Mouse (Mus musculus) large intestine, adult 2 months (tissue): ENCODE measurements at regions not wholly inside any gene's neighbourhood (a gene's known extent, or its start where the extent isn't known, plus 50 kb on each side); places are given as distances from the start of the nearest gene placed in this dataset.

Source experiments
- DNase-seq: peaks from one replicate; pipeline ENCODE4 v3.0.0-alpha.2; 2012; ENCODE audit warnings: low read depth, low spot score
- WGBS: fragments of 180-500 bp; shearing (Covaris S2); methylation state at CpG from one replicate; pipeline ENCODE4 v1.1.7; 2018; 5-methylcytosine and 5-hydroxymethylcytosine counted together

DNA sequence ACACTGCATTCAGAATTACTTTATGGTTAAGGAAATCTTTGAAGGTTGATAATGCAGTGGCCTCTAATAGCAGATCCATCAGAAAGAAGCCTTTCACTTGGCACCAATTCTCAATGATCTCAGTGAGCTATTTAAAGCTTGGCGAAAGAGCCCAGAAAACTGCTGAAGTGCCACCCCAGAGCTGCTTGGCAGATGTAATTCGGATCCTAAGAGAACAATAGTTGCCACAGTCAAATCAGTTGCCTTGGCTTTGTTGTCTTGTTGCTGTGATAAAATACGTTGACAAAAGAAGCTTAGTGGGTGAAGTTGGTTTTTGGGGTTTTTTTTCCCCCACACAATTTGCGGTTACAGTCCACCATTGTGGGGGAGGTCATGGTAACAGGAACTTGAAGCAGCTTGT lies 449.4 kb downstream of the Pik3r1 start:
- WGBS = 45% methylated on average over 4 of the region's 4 CpGs
- DNase-seq = no peak

- 88% methylated on average over 4 of the region's 4 CpGs for WGBS
- DNase-seq = no peak
Observed at GRCm38 (mm10) chr13:101316336-101316735, 451.7 kb downstream of the Pik3r1 start.

- DNase-seq = no peak
Observed at GRCm38 (mm10) chr13:101314040-101314439, 454.0 kb downstream of the Pik3r1 start.

GRCm38 (mm10) chr13:101311634-101312314 lies 456.2 kb downstream of the Pik3r1 start:
- 13% methylated on average over 3 of the region's 3 CpGs for WGBS

GRCm38 (mm10) chr13:101308724-101309123 lies 459.3 kb downstream of the Pik3r1 start:
- DNase-seq = no peak
- 89% methylated on average over 5 of the region's 5 CpGs for WGBS

More at GRCm38 (mm10) chr13:101311634-101312314, 456.2 kb downstream of the Pik3r1 start:
- DNase-seq = peak; percentile 94

- 88% methylated on average over 11 of the region's 11 CpGs for WGBS
- DNase-seq = no peak
Observed at GRCm38 (mm10) chr13:101305695-101306413, 462.2 kb downstream of the Pik3r1 start.

DNA sequence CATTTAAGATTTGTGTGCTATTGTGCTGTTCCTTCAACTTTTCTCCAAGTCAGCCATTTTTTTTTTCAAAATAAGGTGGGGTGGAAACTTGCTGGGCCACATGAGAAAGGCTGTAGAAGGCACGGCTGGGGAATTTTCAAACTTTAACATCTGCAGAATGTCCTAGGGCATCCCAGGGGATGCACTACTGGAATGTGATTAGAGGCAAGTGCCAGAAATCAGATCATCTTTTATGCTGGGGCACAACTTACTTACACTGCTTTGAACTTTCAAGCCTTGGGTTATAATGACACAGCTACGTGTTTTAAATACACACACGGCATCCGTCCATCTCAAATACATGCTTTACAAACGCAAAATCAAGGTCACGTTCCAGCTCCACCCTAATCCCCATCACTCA lies 463.0 kb downstream of the Pik3r1 start:
- no peak for DNase-seq
- WGBS = 71% methylated on average over 6 of the region's 6 CpGs

- WGBS = 33% methylated on average over 2 of the region's 2 CpGs
- DNase-seq = no peak
Observed at GRCm38 (mm10) chr13:101301361-101301760, 466.7 kb downstream of the Pik3r1 start.

DNA sequence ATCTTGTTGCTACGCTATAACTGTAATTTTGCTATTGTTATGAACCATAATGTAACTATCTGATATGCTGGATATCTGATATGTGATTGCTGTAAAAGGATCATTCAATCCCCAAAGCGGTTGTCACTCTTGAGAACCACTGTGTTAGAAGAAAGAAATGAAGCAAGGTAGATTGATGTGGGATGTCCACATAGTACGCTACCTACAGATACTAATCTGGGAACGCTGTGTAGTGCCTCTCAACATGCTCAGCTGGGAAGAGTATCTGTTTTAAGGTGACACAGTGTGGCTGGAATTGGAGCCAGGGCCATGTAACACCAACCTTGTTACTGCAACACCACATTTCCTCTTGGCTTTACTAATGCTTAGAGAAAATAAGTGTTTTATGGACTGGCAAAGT lies 456.2 kb upstream of the Slc30a5 start:
- 92% methylated on average over 4 of the region's 4 CpGs for WGBS
- no peak for DNase-seq

DNA sequence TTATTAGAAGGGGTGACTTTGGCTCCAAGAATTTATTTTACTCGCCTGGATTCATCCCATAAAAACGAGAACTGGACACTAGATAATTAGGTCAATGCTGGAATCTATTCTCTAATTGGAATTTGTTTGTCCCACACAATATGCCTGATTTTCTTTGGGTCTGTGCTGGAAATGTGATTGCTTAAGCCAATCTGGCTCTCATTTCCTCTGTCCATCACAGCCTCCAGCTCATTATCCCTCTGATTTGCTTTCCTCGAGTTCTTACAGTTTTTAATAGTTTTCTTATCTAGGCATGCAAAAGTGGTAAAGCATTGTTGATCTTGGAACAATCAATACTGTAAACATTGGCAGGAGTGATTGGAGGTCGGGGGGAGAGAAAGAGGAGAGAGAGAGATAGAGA lies 453.9 kb upstream of the Slc30a5 start:
- no peak for DNase-seq
- 43% methylated on average over 4 of the region's 4 CpGs for WGBS

DNA sequence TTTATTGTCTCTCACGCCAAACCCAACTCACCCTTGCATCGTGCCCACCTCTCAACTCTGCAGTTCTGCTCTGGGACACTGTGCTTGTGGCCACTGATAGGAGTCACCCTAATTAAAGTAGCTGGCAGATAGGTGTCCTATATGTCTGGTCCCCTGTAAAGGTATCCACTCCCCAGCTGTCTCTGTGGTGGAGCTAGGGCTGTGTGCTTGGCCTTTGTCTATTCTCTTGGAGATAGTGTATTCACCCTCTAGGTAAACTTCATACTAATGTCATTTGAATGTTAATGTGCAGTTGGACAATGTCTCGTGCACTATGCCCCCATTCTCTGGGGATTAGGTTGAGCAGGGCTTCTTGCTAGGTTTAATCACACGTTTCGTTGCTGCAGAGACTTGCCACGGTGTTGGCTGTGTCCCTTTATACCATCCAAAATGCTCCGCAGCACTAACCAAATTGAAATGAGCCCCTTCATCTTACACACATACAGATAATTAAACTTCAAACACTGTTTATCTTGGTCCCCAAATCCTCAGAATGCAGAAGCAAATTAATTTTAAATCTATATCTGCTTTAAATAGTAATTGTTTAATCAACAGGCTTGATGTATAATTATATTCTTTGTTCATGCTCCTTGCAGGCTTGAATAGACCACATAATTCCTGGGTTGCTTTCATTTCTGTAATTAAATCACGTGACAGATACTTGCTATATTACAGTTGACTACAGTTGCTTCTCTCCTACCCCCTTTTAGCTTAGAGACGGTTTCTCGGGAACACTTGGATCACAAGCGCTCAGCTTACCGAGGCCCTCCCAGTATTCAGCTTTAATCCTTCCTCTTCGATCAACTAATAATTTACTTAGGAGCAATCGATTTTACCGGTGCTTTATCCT lies 453.0 kb upstream of the Slc30a5 start:
- 88% methylated on average over 15 of the region's 15 CpGs for WGBS
- no peak for DNase-seq

DNA sequence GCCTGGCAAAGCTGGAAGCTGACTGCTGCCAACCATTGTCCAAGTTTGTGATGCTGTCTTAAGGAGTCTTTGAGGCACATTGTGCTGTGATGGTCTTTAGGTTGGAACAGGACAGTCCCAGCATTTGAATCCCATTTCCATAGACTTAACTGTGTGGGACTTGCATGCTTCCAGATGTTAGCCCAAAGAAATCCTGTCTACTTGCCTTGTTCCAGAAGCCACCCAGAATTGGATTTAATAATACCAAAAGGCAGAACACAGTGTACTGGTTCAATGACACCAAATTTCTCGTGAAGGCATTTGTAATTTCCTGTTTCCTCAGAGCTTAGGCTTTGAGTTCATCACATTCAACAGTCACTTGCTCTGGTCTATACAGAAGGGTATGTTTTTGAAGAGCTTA lies 444.9 kb upstream of the Slc30a5 start:
- 76% methylated on average over 1 of the region's 1 CpGs for WGBS
- no peak for DNase-seq

- 83% methylated on average over 2 of the region's 2 CpGs for WGBS
- DNase-seq = no peak
Observed at GRCm38 (mm10) chr13:101276766-101277165, 443.5 kb upstream of the Slc30a5 start.

DNA sequence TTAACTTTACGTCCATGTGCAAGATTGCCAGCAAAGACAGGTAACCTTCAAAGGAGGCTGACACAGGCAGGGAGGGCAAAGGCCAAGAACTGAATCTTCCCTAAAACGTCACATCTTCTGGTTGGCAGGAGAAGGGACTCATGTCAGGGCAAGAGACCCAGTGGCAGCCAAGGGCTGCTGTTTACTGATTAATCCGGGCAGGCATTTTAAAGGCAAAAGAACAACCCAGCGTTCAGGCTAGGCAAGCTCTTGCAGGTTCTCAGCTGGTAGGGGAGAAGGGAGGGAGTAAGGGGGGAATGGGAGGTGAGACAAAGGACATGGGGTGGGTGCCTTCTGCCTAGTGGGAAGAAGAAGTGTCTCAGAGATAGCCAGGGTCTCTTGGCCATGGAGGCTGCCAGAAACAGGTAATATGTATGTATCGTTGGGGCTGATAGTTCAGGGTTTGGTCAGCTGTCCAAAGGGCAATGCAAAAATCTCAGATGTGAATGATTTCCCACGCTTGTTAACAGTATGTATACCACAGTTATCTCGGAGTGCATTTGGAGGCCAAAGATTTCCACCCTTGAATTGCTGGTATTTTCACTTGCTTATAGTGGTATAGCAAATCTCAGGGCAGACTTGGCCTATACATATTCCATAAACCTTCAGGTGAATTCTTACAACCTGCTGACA lies 441.4 kb upstream of the Slc30a5 start:
- 27% methylated on average over 7 of the region's 7 CpGs for WGBS
- peak; percentile 3 for DNase-seq

DNA sequence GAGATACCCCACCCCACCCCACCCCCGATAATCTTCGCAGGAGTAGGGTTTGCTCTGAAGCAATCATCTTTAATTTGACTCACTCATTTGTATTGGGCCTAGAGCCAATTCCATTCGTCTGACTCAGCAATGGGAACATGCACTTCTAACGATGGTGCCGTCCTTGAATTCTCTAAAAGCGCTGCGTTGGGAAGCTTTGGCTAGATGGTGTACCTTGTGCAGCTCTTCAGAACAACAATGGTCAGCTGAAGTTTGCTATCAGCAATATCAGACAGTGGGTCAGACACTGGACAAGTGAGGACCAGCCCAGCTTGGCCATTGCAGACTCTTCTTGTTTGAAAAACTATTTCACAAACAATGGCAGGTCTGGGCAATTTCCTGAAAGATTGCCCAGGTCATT lies 440.1 kb upstream of the Slc30a5 start:
- no peak for DNase-seq

DNA sequence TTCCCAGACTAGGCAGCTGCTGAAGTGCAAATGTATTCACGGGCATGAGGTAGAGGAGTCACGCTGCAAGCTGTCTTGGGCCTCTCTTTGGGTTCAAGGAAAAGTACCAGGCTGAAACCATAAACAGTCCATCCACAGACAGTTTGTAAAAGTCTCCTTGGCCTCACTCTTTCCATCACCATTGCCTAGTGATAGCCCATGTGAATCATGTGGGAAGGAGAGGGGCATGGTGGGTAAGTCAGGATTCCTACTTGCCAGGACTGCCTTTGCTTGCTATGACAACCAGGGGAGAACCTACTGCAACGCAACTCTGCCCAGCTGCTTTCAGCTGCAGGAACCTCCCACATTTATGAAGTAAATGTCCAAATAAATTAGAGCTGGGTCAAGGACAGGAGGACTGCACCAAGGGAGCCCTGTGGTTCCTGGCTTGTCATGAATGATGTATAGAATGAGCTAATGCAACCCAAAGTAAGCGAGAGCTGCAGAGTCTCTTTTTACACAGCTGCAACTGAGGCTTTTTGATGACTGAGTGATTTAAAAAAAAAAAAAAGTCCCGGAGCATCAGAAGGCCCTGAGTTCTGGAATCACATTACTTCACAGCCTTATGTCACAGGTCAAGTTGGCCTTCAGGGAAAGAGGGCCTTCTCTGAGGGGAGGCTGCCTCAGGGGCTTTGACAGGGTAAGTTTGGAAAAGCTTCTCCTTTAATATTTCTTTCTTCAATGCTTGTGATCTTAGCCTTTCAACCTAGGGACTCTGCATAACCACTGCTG lies 420.7 kb upstream of the Slc30a5 start:
- DNase-seq = no peak
- WGBS = 69% methylated on average over 5 of the region's 5 CpGs

More for the DNA sequence above, 440.1 kb upstream of the Slc30a5 start:
- 75% methylated on average over 7 of the region's 7 CpGs for WGBS

DNA sequence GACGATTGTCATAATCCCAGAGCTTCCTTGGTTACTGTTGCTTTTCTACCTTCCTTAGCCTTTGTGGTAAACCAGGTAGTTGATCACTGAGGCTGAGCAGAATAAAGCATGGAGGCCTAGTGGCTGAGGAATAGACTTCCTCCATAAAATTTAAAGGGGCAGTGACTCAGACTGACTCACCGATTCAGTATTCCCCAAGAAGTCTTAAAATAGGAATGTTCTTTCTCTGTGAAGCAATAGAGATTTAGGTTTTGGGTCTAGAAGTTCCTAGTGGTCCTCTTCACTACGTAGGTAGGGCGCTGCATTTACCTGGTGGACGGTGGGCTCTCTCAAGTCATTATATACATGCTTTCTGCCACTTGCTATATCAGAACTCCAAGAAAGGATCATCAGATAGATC lies 416.1 kb upstream of the Slc30a5 start:
- WGBS = 82% methylated on average over 5 of the region's 5 CpGs
- no peak for DNase-seq

DNA sequence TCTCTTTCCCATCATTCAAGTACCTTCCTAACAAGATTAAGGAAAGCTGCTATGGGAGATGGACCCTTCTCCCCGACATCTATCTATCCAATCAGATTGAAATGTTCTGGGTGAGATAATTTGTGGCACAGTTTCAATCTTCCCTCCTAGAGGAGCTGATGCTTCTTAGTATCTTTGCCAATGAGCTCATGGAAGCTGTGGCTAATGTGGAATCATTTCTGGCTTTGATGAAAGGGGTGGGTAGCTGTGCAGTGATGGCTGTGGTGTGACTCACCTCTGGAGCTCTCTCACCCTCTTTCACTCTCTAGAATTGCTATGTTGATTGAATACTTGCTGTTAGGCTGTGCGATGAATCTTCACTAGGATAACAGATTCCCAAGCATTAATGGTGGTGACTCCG lies 411.1 kb upstream of the Slc30a5 start:
- no peak for DNase-seq
- WGBS = 92% methylated on average over 3 of the region's 3 CpGs

DNA sequence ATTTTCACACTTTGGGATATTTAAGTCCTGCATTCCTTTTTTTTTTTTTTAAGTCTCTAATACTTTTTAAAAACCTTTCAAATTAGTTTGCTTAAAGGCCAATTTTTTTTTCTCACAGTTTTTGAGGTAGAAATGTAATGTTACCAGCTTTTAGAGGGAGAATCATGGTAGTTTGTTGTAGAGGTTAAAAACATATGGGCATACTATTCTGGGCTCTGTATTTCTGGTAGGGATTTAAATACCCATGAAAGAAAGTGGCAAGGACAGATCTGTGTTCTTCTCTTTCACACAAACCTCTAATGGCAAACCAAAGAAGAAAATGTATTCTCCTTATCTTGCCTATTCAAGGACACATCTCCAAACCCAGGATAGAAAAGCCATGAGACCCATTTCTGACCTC lies 405.6 kb upstream of the Slc30a5 start:
- no peak for DNase-seq
